Mouse (Mus musculus) MEL (cell line): ENCODE measurements around the gene Ankrd53. TPM values are rescaled to one million over a fixed set of nuclear protein-coding genes. Genes with fewer than 3 reads are reported as not detected.
A peak's percentile ranks its signal among the peaks of the same experiment; 100 is the strongest.

Experiments used
- DNase-seq: peaks from one replicate; pipeline ENCODE4 v3.0.0; 2011; ENCODE audit warnings: low read depth, low spot score
- H3K27ac ChIP-seq: 2 replicates; pipeline ENCODE4 v1.5.1; 2012; ENCODE audit warnings: low read depth, mild to moderate bottlenecking, control low read depth, low read length, moderate library complexity; ENCODE audit not compliant: control insufficient read depth
- H3K27me3 ChIP-seq, 2 experiments: fragments of 150-350 bp in 1 of 2; sonication (generic) in 1 of 2; 2 replicates each; pipeline ENCODE4 v1.6.1; 2012; ENCODE audit warnings: low read length in 2 of 2, mild to moderate bottlenecking in 2 of 2, improper control_type of control experiment in 1 of 2, moderate library complexity in 1 of 2; ENCODE audit not compliant: insufficient read depth in 2 of 2, control insufficient read depth in 1 of 2
- H3K36me3 ChIP-seq, 2 experiments: 2 replicates each; pipeline ENCODE4 v1.6.1; 2012 to 2014; ENCODE audit warnings: low read length in 2 of 2, improper control_type of control experiment in 1 of 2, inconsistent platforms in 1 of 2, mild to moderate bottlenecking in 1 of 2; ENCODE audit not compliant: insufficient read depth in 2 of 2, control insufficient read depth in 1 of 2
- H3K4me1 ChIP-seq, 2 experiments: fragments of 150-350 bp in 1 of 2; sonication (generic) in 1 of 2; 2 replicates each; pipeline ENCODE4 v1.6.1; 2012; ENCODE audit warnings: low read length in 2 of 2, improper control_type of control experiment in 1 of 2, mild to moderate bottlenecking in 1 of 2; ENCODE audit not compliant: insufficient read depth in 2 of 2, control insufficient read depth in 1 of 2
- H3K4me3 ChIP-seq, 2 experiments: fragments of 150-350 bp in 1 of 2; sonication (generic) in 1 of 2; 2 replicates each; pipeline ENCODE4 v1.5.1; 2012; ENCODE audit warnings: low read depth in 2 of 2, low read length in 2 of 2, mild to moderate bottlenecking in 2 of 2, moderate library complexity in 2 of 2, control low read depth in 1 of 2, improper control_type of control experiment in 1 of 2; ENCODE audit not compliant: control insufficient read depth in 1 of 2, insufficient read depth in 1 of 2
- H3K79me2 ChIP-seq: 2 replicates; pipeline ENCODE4 v1.6.1; 2012; ENCODE audit warnings: mild to moderate bottlenecking, low read length, moderate library complexity; ENCODE audit not compliant: control insufficient read depth, poor library complexity, insufficient read depth
- H3K9ac ChIP-seq: 2 replicates; pipeline ENCODE4 v1.6.1; 2012; ENCODE audit warnings: low read depth, mild to moderate bottlenecking, control low read depth, low read length, moderate library complexity; ENCODE audit not compliant: control insufficient read depth, poor library complexity, severe bottlenecking
- H3K9me3 ChIP-seq: fragments of 150-350 bp; sonication (generic); replicated peaks from 2 replicates; pipeline ENCODE4 v1.6.1; 2012; ENCODE audit warnings: mild to moderate bottlenecking, low read length, improper control_type of control experiment, moderate library complexity; ENCODE audit not compliant: insufficient read depth
- BHLHE40 ChIP-seq: IDR thresholded peaks from 2 replicates; pipeline ENCODE4 v1.6.1; 2012; ENCODE audit warnings: low read depth, mild to moderate bottlenecking, inconsistent platforms, low read length, improper control_type of control experiment, borderline replicate concordance
- CHD1 ChIP-seq: IDR thresholded peaks from 2 replicates; pipeline ENCODE4 v1.6.1; 2012; ENCODE audit warnings: low read depth, mild to moderate bottlenecking, inconsistent platforms, low read length, improper control_type of control experiment
- CTCF ChIP-seq, 3 experiments: IDR thresholded peaks in 2 of 3; conservative IDR thresholded peaks in 1 of 3; 2 replicates each; pipeline ENCODE4 v1.5.1; 2011 to 2012; ENCODE audit warnings: low read length in 3 of 3, low read depth in 2 of 3, mild to moderate bottlenecking in 2 of 3, improper control_type of control experiment in 1 of 3, inconsistent platforms in 1 of 3, mixed read lengths in 1 of 3, moderate library complexity in 1 of 3; ENCODE audit not compliant: control insufficient read depth in 1 of 3, insufficient read depth in 1 of 3, poor library complexity in 1 of 3, severe bottlenecking in 1 of 3
- ELF1 ChIP-seq: IDR thresholded peaks from 2 replicates; pipeline ENCODE4 v1.6.1; 2014; ENCODE audit warnings: low read depth, mild to moderate bottlenecking, inconsistent platforms, low read length, improper control_type of control experiment, moderate library complexity
- EP300 ChIP-seq, 2 experiments: IDR thresholded peaks; 2 replicates each; pipeline ENCODE4 v1.6.1; 2011; ENCODE audit warnings: improper control_type of control experiment in 2 of 2, low read length in 2 of 2, low read depth in 1 of 2, mild to moderate bottlenecking in 1 of 2
- GATA1 ChIP-seq: IDR thresholded peaks from 2 replicates; pipeline ENCODE4 v1.6.1; 2011; ENCODE audit warnings: low read depth, low read length, improper control_type of control experiment
- HCFC1 ChIP-seq: IDR thresholded peaks from 2 replicates; pipeline ENCODE4 v1.6.1; 2012; ENCODE audit warnings: low read depth, mild to moderate bottlenecking, inconsistent platforms, low read length, improper control_type of control experiment, moderate library complexity
- JUND ChIP-seq: IDR thresholded peaks from 2 replicates; pipeline ENCODE4 v1.6.1; 2011; ENCODE audit warnings: low read depth, mild to moderate bottlenecking, improper control_type of control experiment, low read length
- KAT2A ChIP-seq: conservative IDR thresholded peaks from 2 replicates; pipeline ENCODE4 v1.6.1; 2012; ENCODE audit warnings: low read depth, low read length, improper control_type of control experiment, inconsistent platforms
- MAFK ChIP-seq: IDR thresholded peaks from 2 replicates; pipeline ENCODE4 v1.6.1; 2011; ENCODE audit warnings: low read depth, mild to moderate bottlenecking, low read length, improper control_type of control experiment, borderline replicate concordance
- MAZ ChIP-seq: IDR thresholded peaks from 2 replicates; pipeline ENCODE4 v1.6.1; 2012; ENCODE audit warnings: low read depth, mild to moderate bottlenecking, inconsistent platforms, low read length, improper control_type of control experiment
- MEF2A ChIP-seq: IDR thresholded peaks from 2 replicates; pipeline ENCODE4 v1.6.1; 2014; ENCODE audit warnings: low read depth, mild to moderate bottlenecking, inconsistent platforms, low read length, improper control_type of control experiment; ENCODE audit not compliant: poor library complexity, insufficient replicate concordance, severe bottlenecking; ENCODE audit errors: extremely low read depth
- MXI1 ChIP-seq: IDR thresholded peaks from 2 replicates; pipeline ENCODE4 v1.6.1; 2011; ENCODE audit warnings: mild to moderate bottlenecking, low read depth, low read length, improper control_type of control experiment
- MYB ChIP-seq: IDR thresholded peaks from 2 replicates; pipeline ENCODE4 v1.6.1; 2011; ENCODE audit warnings: mild to moderate bottlenecking, low read depth, low read length, improper control_type of control experiment
- MYC ChIP-seq: IDR thresholded peaks from 2 replicates; pipeline ENCODE4 v1.6.1; 2011; ENCODE audit warnings: low read depth, mild to moderate bottlenecking, low read length, improper control_type of control experiment, moderate library complexity
- NELFE ChIP-seq: IDR thresholded peaks from 2 replicates; pipeline ENCODE4 v1.6.1; 2011; ENCODE audit warnings: low read depth, low read length, improper control_type of control experiment
- NRF1 ChIP-seq: IDR thresholded peaks from 2 replicates; pipeline ENCODE4 v1.6.1; 2014; ENCODE audit warnings: low read depth, mild to moderate bottlenecking, inconsistent platforms, low read length, improper control_type of control experiment, moderate library complexity; ENCODE audit not compliant: poor library complexity, insufficient read depth, severe bottlenecking
- POLR2A ChIP-seq, 2 experiments: IDR thresholded peaks; 2 replicates each; pipeline ENCODE4 v1.6.1; 2011 to 2012; ENCODE audit warnings: low read length in 2 of 2, mild to moderate bottlenecking in 2 of 2, control low read depth in 1 of 2, improper control_type of control experiment in 1 of 2, low read depth in 1 of 2, moderate library complexity in 1 of 2; ENCODE audit not compliant: control insufficient read depth in 1 of 2, insufficient read depth in 1 of 2, poor library complexity in 1 of 2
- POLR2AphosphoS2 ChIP-seq: IDR thresholded peaks from 2 replicates; pipeline ENCODE4 v1.6.1; 2011; ENCODE audit warnings: low read length, improper control_type of control experiment
- POLR2AphosphoS5 ChIP-seq: IDR thresholded peaks from 2 replicates; pipeline ENCODE4 v1.6.1; 2012; ENCODE audit warnings: low read depth, borderline replicate concordance, mild to moderate bottlenecking, inconsistent platforms, low read length, moderate library complexity, mixed read lengths
- RAD21 ChIP-seq: IDR thresholded peaks from 2 replicates; pipeline ENCODE4 v1.6.1; 2011; ENCODE audit warnings: mild to moderate bottlenecking, low read depth, low read length, improper control_type of control experiment
- SMC3 ChIP-seq: IDR thresholded peaks from 2 replicates; pipeline ENCODE4 v1.6.1; 2011; ENCODE audit warnings: low read depth, low read length, improper control_type of control experiment
- TAL1 ChIP-seq: IDR thresholded peaks from 2 replicates; pipeline ENCODE4 v1.6.1; 2012; ENCODE audit warnings: mild to moderate bottlenecking, inconsistent platforms, low read length, moderate library complexity, mixed read lengths
- TBP ChIP-seq: IDR thresholded peaks from 2 replicates; pipeline ENCODE4 v1.8.0; 2011; ENCODE audit warnings: low read depth, low read length, improper control_type of control experiment
- TCF12 ChIP-seq: IDR thresholded peaks from 2 replicates; pipeline ENCODE4 v1.6.1; 2014; ENCODE audit warnings: low read depth, mild to moderate bottlenecking, inconsistent platforms, low read length, improper control_type of control experiment, moderate library complexity
- UBTF ChIP-seq: IDR thresholded peaks from 2 replicates; pipeline ENCODE4 v1.6.1; 2012; ENCODE audit warnings: low read depth, mild to moderate bottlenecking, inconsistent platforms, low read length, improper control_type of control experiment, moderate library complexity, borderline replicate concordance; ENCODE audit not compliant: insufficient read depth
- USF1 ChIP-seq: IDR thresholded peaks from 2 replicates; pipeline ENCODE4 v1.6.1; 2014; ENCODE audit warnings: low read depth, mild to moderate bottlenecking, inconsistent platforms, low read length, improper control_type of control experiment, moderate library complexity
- USF2 ChIP-seq, 2 experiments: IDR thresholded peaks; 2 replicates each; pipeline ENCODE4 v1.6.1; 2011 to 2012; ENCODE audit warnings: improper control_type of control experiment in 2 of 2, low read length in 2 of 2, borderline replicate concordance in 1 of 2, inconsistent platforms in 1 of 2, low read depth in 1 of 2, mild to moderate bottlenecking in 1 of 2; ENCODE audit not compliant: insufficient read depth in 1 of 2
- ZC3H11A ChIP-seq: IDR thresholded peaks from 2 replicates; pipeline ENCODE4 v1.6.1; 2012; ENCODE audit warnings: low read depth, mild to moderate bottlenecking, inconsistent platforms, low read length, improper control_type of control experiment
- ZKSCAN1 ChIP-seq: IDR thresholded peaks from 2 replicates; pipeline ENCODE4 v1.6.1; 2012; ENCODE audit warnings: low read depth, mild to moderate bottlenecking, inconsistent platforms, low read length, improper control_type of control experiment, moderate library complexity
- ZNF384 ChIP-seq: IDR thresholded peaks from 2 replicates; pipeline ENCODE4 v1.6.1; 2012; ENCODE audit warnings: low read depth, mild to moderate bottlenecking, inconsistent platforms, low read length, improper control_type of control experiment
- polyA plus RNA-seq, 2 experiments: library from polyadenylated mRNA; stranded (reverse) in 1 of 2; unstranded in 1 of 2; fragments of >175 nt in 1 of 2; fragments of >200 nt in 1 of 2; gene quantifications; 2 replicates each; pipeline versions ENCODE4 v1.2.1 to v1.2.4; 2012; ENCODE audit warnings: low replicate concordance in 2 of 2, low read depth in 1 of 2; ENCODE audit not compliant: insufficient read length in 2 of 2, insufficient read depth in 1 of 2, missing spikeins in 1 of 2
- total RNA-seq: library from RNA; depleted of rRNA; stranded (reverse); fragments of 300-350 nt; gene quantifications from 2 replicates; pipeline ENCODE4 v1.2.3, GENCODE M21; 2012

The Ankrd53 gene
- total and polyA plus RNA-seq, 3 experiments, result 0.67 TPM; not detected in 2

DNA sequence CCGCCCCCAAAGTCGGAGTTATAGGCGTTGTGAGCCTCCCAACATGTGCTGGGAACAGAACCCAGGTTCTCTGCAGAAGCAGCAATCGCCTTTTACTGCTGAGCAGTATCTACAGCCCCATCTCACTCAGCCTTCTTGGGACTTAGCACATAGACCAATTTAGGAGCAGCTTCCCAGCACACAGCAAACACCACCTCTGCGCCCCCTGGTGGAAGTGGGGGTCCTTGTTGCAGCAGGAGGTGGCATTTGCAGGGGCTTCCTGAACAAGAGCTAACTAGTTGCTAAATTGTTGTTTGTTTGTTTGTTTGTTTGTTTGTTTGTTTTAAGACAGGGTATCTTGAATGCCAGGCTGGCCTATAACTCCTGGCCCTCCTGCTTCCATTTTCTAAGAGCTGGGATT, 31.3 kb upstream of the Ankrd53 start:
- Histone ChIP-seq H3K4me3 (no peak overlapping the region), H3K79me2 (no peaks in the 10 kb centered on the region), H3K27ac (no peak overlapping the region), H3K27me3 (no peaks in the 10 kb centered on the region; a peak in 1 of 4 replicates), H3K9ac (no peak overlapping the region), H3K4me1 (no peaks in the 10 kb centered on the region), H3K36me3 (no peaks in the 10 kb centered on the region), H3K9me3 (no peaks in the 10 kb centered on the region)
- no peak for TF ChIP-seq NELFE
- TF ChIP-seq MAZ, result no peak
- TF ChIP-seq NRF1, result no peak
- TF ChIP-seq POLR2A (IDR thresholded peaks at IDR 0.05; ENCODE audit: control insufficient read depth in 1 of 2, insufficient read depth in 1 of 2, low read depth in 1 of 2, low read length in 2 of 2, poor library complexity in 1 of 2), result no peak
- TF ChIP-seq EP300 (IDR thresholded peaks at IDR 0.05; ENCODE audit: low read depth in 1 of 2, low read length in 2 of 2), result no peak
- no peak for TF ChIP-seq ZKSCAN1
- TF ChIP-seq MYB, result no peak
- no peak for TF ChIP-seq HCFC1
- peak; percentile 41; the same call in 1 of the 2 replicates for TF ChIP-seq ZC3H11A
- TF ChIP-seq USF1, result no peak
- no peak for TF ChIP-seq BHLHE40
- no peak for TF ChIP-seq TBP
- no peak for TF ChIP-seq POLR2AphosphoS2
- no peak for TF ChIP-seq ZNF384
- TF ChIP-seq JUND, result no peak
- no peak for TF ChIP-seq MAFK
- TF ChIP-seq CTCF (IDR thresholded peaks at IDR 0.05 in 2 of 3, conservative IDR thresholded peaks at IDR 0.05 in 1 of 3; ENCODE audit: control insufficient read depth in 1 of 3, insufficient read depth in 1 of 3, low read depth in 2 of 3, low read length in 3 of 3, poor library complexity in 1 of 3, severe bottlenecking in 1 of 3), result peak; percentile 84 to 91 (median 88)
- TF ChIP-seq USF2 (IDR thresholded peaks at IDR 0.05; ENCODE audit: borderline replicate concordance in 1 of 2, insufficient read depth in 1 of 2, low read depth in 1 of 2, low read length in 2 of 2), result no peak
- no peak for TF ChIP-seq MYC
- TF ChIP-seq ELF1, result no peak
- TF ChIP-seq MEF2A, result no peak
- no peak for TF ChIP-seq TCF12
- no peak for TF ChIP-seq TAL1
- no peak for TF ChIP-seq POLR2AphosphoS5
- no peak for TF ChIP-seq KAT2A
- TF ChIP-seq GATA1, result no peak
- TF ChIP-seq CHD1, result no peak
- peak; percentile 48 for TF ChIP-seq RAD21
- peak; percentile 87 for TF ChIP-seq SMC3
- no peak for TF ChIP-seq UBTF
- TF ChIP-seq MXI1, result no peak
- peak; percentile 81 for DNase-seq
